Mouse (Mus musculus): ENCODE data around the gene Ptpn12.

DNA sequence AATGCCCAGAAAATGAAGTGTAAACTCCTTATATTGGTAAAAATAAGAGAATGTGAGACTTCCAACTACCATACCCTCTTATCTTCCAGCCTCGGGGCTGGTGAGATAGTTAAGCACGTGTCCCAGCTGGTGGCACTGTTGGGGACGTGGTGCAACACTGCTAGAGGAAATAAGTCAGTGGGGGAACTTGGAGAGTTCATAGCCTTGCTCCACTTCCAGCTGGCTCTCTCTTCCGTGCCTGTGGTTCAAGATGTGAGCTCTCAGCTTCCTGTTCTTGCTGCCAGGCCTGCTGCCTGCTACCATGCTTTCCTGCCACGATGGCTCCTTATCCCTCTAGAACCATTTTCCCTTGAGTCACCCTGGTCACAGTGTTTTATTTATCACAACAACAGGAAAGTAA is 114.5 kb downstream of the Ptpn12 start:
- no peak for TF ChIP-seq MAFK (IDR thresholded peaks at IDR 0.05; ENCODE audit: insufficient read depth, low read depth, low read length)
- TF ChIP-seq ZC3H11A (IDR thresholded peaks at IDR 0.05; ENCODE audit: borderline replicate concordance, low read depth, low read length): no peak

All from ES-E14 (cell line).